Mouse (Mus musculus) lung, postnatal 0 days (tissue): ENCODE results near the gene 3110040M04Rik. TPM values are rescaled to one million over a fixed set of nuclear protein-coding genes. Genes with fewer than 3 reads are reported as not detected.

Source experiments
- ATAC-seq: fragments of 200-750 bp; cut with Nextera tagmentation; 2 replicates; pipeline ENCODE4 v1.8.0; 2017; ENCODE audit warnings: moderate library complexity
- DNase-seq: peaks from one replicate; pipeline ENCODE4 v3.0.0-alpha.2; 2016; ENCODE audit warnings: low spot score
- H3K27ac ChIP-seq: fragments of 300-500 bp; sonication (generic); 2 replicates; pipeline ENCODE4 v1.5.1; 2014; ENCODE audit warnings: antibody characterized with exemption, mild to moderate bottlenecking, low read length, mixed read lengths
- H3K27me3 ChIP-seq: fragments of 300-500 bp; sonication (generic); replicated peaks from 2 replicates; pipeline ENCODE4 v1.6.1; 2014; ENCODE audit warnings: low read length, mixed read lengths; ENCODE audit not compliant: insufficient read depth
- H3K36me3 ChIP-seq: fragments of 300-500 bp; sonication (generic); 2 replicates; pipeline ENCODE4 v1.6.1; 2014; ENCODE audit warnings: low read length, mixed read lengths; ENCODE audit not compliant: insufficient read depth
- H3K4me1 ChIP-seq: fragments of 300-500 bp; sonication (generic); 2 replicates; pipeline ENCODE4 v1.6.1; 2014; ENCODE audit warnings: antibody characterized with exemption, low read depth, low read length, mixed read lengths; ENCODE audit not compliant: insufficient read depth
- H3K4me2 ChIP-seq: fragments of 300-500 bp; sonication (generic); replicated peaks from 2 replicates; pipeline ENCODE4 v1.6.1; 2014; ENCODE audit warnings: low read depth, mild to moderate bottlenecking, low read length, moderate library complexity, mixed read lengths
- H3K4me3 ChIP-seq: fragments of 300-500 bp; sonication (generic); 2 replicates; pipeline ENCODE4 v1.5.1; 2014; ENCODE audit warnings: low read depth, low read length
- H3K9ac ChIP-seq: fragments of 300-500 bp; sonication (generic); replicated peaks from 2 replicates; pipeline ENCODE4 v1.6.1; 2014; ENCODE audit warnings: low read depth, mild to moderate bottlenecking
- H3K9me3 ChIP-seq: fragments of 300-500 bp; sonication (generic); 2 replicates; pipeline ENCODE4 v1.6.1; 2016; ENCODE audit warnings: low read length, mixed read lengths
- CTCF ChIP-seq: IDR thresholded peaks from 2 replicates; pipeline ENCODE4 v1.5.1; 2016; ENCODE audit warnings: antibody characterized with exemption, mild to moderate bottlenecking
- EP300 ChIP-seq: IDR thresholded peaks from 2 replicates; pipeline ENCODE4 v1.6.1; 2016; ENCODE audit warnings: antibody characterized with exemption, mild to moderate bottlenecking, control low read depth
- WGBS: fragments of 180-500 bp; shearing (Covaris S2); extraction: QIAGEN DNeasy Blood & Tissue Kit; methylation state at CpG from one replicate; pipeline ENCODE4 v1.1.7; 2014; 5-methylcytosine and 5-hydroxymethylcytosine counted together
- polyA plus RNA-seq: library from polyadenylated mRNA; unstranded; fragments of >200 nt; fragmentation: Nextera tagmentation; extraction: Ambion mirVana; gene quantifications from 2 replicates; pipeline ENCODE4 v1.2.1, GENCODE M21; 2015

Gene 3110040M04Rik
- polyA plus RNA-seq, 1 experiment from 2014 or later = not detected

GRCm38 (mm10) chr1:151214862-151215261 lies 10.9 kb downstream of the 3110040M04Rik start:
- WGBS = 65% methylated on average over 2 of the region's 2 CpGs
- Histone ChIP-seq H3K27me3 (no peaks in the 10 kb centered on the region), H3K27ac (no peak overlapping the region), H3K9me3 (no peaks in the 10 kb centered on the region), H3K9ac (no peak overlapping the region), H3K36me3 (no peaks in the 10 kb centered on the region), H3K4me2 (no peak overlapping the region), H3K4me3 (no peak overlapping the region), H3K4me1 (no peaks in the 10 kb centered on the region)
- ATAC-seq (no peak), DNase-seq (no peak)
- TF ChIP-seq CTCF = no peak
- TF ChIP-seq EP300 = no peak

- no peak overlapping the region for H3K27ac ChIP-seq
- no peaks in the 10 kb centered on the region for H3K36me3 ChIP-seq
- no peak overlapping the region for H3K4me3 ChIP-seq
- 27% methylated on average over 1 of the region's 1 CpGs for WGBS
- DNase-seq = no peak
- no peaks in the 10 kb centered on the region for H3K27me3 ChIP-seq
- ATAC-seq = no peak
- no peak overlapping the region for H3K9ac ChIP-seq
- no peaks in the 10 kb centered on the region for H3K9me3 ChIP-seq
- H3K4me1 ChIP-seq = no peaks in the 10 kb centered on the region
- H3K4me2 ChIP-seq = no peak overlapping the region
- TF ChIP-seq CTCF = no peak
- TF ChIP-seq EP300 = no peak
These were observed 12.1 kb downstream of the 3110040M04Rik start for GRCm38 (mm10) chr1:151215985-151216384.

GRCm38 (mm10) chr1:151216417-151216816 lies 12.5 kb downstream of the 3110040M04Rik start:
- no peak overlapping the region for H3K27ac ChIP-seq
- H3K4me3 ChIP-seq = no peak overlapping the region
- H3K9ac ChIP-seq = no peak overlapping the region
- 70% methylated on average over 3 of the region's 3 CpGs for WGBS
- no peak for TF ChIP-seq EP300
- TF ChIP-seq CTCF = no peak
- no peaks in the 10 kb centered on the region for H3K4me1 ChIP-seq
- no peaks in the 10 kb centered on the region for H3K27me3 ChIP-seq
- H3K9me3 ChIP-seq = no peaks in the 10 kb centered on the region
- no peaks in the 10 kb centered on the region for H3K36me3 ChIP-seq
- H3K4me2 ChIP-seq = no peak overlapping the region
- DNase-seq (no peak), ATAC-seq (no peak)

GRCm38 (mm10) chr1:151219045-151219444 lies 15.1 kb downstream of the 3110040M04Rik start:
- TF ChIP-seq CTCF = no peak
- no peak for TF ChIP-seq EP300
- no peak overlapping the region for H3K27ac ChIP-seq
- WGBS = 85% methylated on average over 5 of the region's 5 CpGs

GRCm38 (mm10) chr1:151220098-151220497 lies 16.2 kb downstream of the 3110040M04Rik start:
- Histone ChIP-seq H3K27ac (no peak overlapping the region), H3K36me3 (no peaks in the 10 kb centered on the region), H3K4me2 (no peak overlapping the region), H3K9me3 (no peaks in the 10 kb centered on the region), H3K4me1 (no peaks in the 10 kb centered on the region), H3K27me3 (no peaks in the 10 kb centered on the region), H3K4me3 (no peak overlapping the region), H3K9ac (no peak overlapping the region)
- no peak for TF ChIP-seq EP300
- TF ChIP-seq CTCF = no peak
- ATAC-seq (no peak), DNase-seq (no peak)
- WGBS = 84% methylated on average over 7 of the region's 7 CpGs

More at GRCm38 (mm10) chr1:151219045-151219444, 15.1 kb downstream of the 3110040M04Rik start:
- no peak overlapping the region for H3K9ac ChIP-seq
- no peak overlapping the region for H3K4me3 ChIP-seq
- no peaks in the 10 kb centered on the region for H3K4me1 ChIP-seq
- H3K4me2 ChIP-seq = no peak overlapping the region
- H3K9me3 ChIP-seq = no peaks in the 10 kb centered on the region
- DNase-seq (no peak), ATAC-seq (no peak)
- no peaks in the 10 kb centered on the region for H3K36me3 ChIP-seq
- H3K27me3 ChIP-seq = no peaks in the 10 kb centered on the region

GRCm38 (mm10) chr1:151222561-151223267 lies 18.8 kb downstream of the 3110040M04Rik start:
- Histone ChIP-seq H3K4me3 (no peak overlapping the region), H3K36me3 (no peaks in the 10 kb centered on the region), H3K9ac (no peak overlapping the region), H3K27me3 (no peaks in the 10 kb centered on the region), H3K9me3 (no peaks in the 10 kb centered on the region), H3K4me2 (no peak overlapping the region), H3K27ac (no peak overlapping the region), H3K4me1 (no peaks in the 10 kb centered on the region)
- ATAC-seq (no peak), DNase-seq (no peak)
- TF ChIP-seq CTCF (no peak), EP300 (no peak)
- 80% methylated on average over 10 of the region's 10 CpGs for WGBS
